Mouse (Mus musculus): ENCODE results near the gene Ascc1.
"Not testable (repeated sequence)": the region's sequence is repeated elsewhere in the genome, so short reads cannot be mapped to it uniquely, and the experiment has no call there.

Ascc1 gene

GRCm38 (mm10) chr10:59977715-59978343 lies 24.8 kb upstream of the Ascc1 start:
- no peak for DNase-seq (ENCODE audit: low spot score)

- no peak for DNase-seq (ENCODE audit: low spot score)
These were observed 24.2 kb upstream of the Ascc1 start for GRCm38 (mm10) chr10:59978401-59978800.

GRCm38 (mm10) chr10:59978873-59979743 lies 23.5 kb upstream of the Ascc1 start:
- peak; percentile 81 for DNase-seq (ENCODE audit: low spot score)

GRCm38 (mm10) chr10:59980815-59981244 lies 21.8 kb upstream of the Ascc1 start:
- no peak for DNase-seq (ENCODE audit: low spot score)

- DNase-seq (ENCODE audit: low spot score): no peak
These were observed 21.3 kb upstream of the Ascc1 start for GRCm38 (mm10) chr10:59981336-59981735.

- DNase-seq (ENCODE audit: low spot score): no peak
These were observed 20.8 kb upstream of the Ascc1 start for GRCm38 (mm10) chr10:59981792-59982191.

GRCm38 (mm10) chr10:59982379-59982873 lies 20.2 kb upstream of the Ascc1 start:
- DNase-seq (ENCODE audit: low spot score): no peak

- no peak for DNase-seq (ENCODE audit: low spot score)
These were observed 14.6 kb upstream of the Ascc1 start for GRCm38 (mm10) chr10:59988036-59988435.

- no peak for DNase-seq (ENCODE audit: low spot score)
These were observed 12.2 kb upstream of the Ascc1 start for GRCm38 (mm10) chr10:59990393-59990792.

- no peak for DNase-seq (ENCODE audit: low spot score)
These were observed 11.2 kb upstream of the Ascc1 start for GRCm38 (mm10) chr10:59991262-59991880.

GRCm38 (mm10) chr10:59992024-59992423 lies 10.6 kb upstream of the Ascc1 start:
- no peak for DNase-seq (ENCODE audit: low spot score)

GRCm38 (mm10) chr10:59993813-59994212 lies 8.8 kb upstream of the Ascc1 start:
- not testable (repeated sequence) for DNase-seq (ENCODE audit: low spot score)

- no peak for DNase-seq (ENCODE audit: low spot score)
These were observed 6.7 kb upstream of the Ascc1 start for GRCm38 (mm10) chr10:59995889-59996288.

GRCm38 (mm10) chr10:59997591-59997990 lies 5.0 kb upstream of the Ascc1 start:
- peak; percentile 56 for DNase-seq (ENCODE audit: low spot score)

GRCm38 (mm10) chr10:59999057-59999456 lies 3.5 kb upstream of the Ascc1 start:
- DNase-seq (ENCODE audit: low spot score): no peak

- DNase-seq (ENCODE audit: low spot score): not testable (repeated sequence)
These were observed 942 bp upstream of the Ascc1 start for GRCm38 (mm10) chr10:60001663-60002062.

- DNase-seq (ENCODE audit: low spot score): no peak
These were observed 402 bp upstream of the Ascc1 start for GRCm38 (mm10) chr10:60002203-60002602.

- no peak for DNase-seq (ENCODE audit: low spot score)
These were observed 678 bp downstream of the Ascc1 start for GRCm38 (mm10) chr10:60003213-60003752.

GRCm38 (mm10) chr10:60003847-60004246 lies 1.2 kb downstream of the Ascc1 start:
- DNase-seq (ENCODE audit: low spot score): no peak

- DNase-seq (ENCODE audit: low spot score): no peak
These were observed 2.7 kb downstream of the Ascc1 start for GRCm38 (mm10) chr10:60005264-60005663.

- DNase-seq (ENCODE audit: low spot score): no peak
These were observed 6.5 kb downstream of the Ascc1 start for GRCm38 (mm10) chr10:60009115-60009514.

- no peak for DNase-seq (ENCODE audit: low spot score)
These were observed 13.6 kb downstream of the Ascc1 start for GRCm38 (mm10) chr10:60016223-60016622.

All from testis, postnatal 14 days (tissue).